Mouse (Mus musculus) ES-E14 (cell line): ENCODE measurements around the gene Kntc1.

Experiments used
- HCFC1 ChIP-seq: IDR thresholded peaks from 2 replicates; pipeline ENCODE4 v1.6.1; 2012; ENCODE audit warnings: low read length, inconsistent platforms, borderline replicate concordance; ENCODE audit not compliant: insufficient read depth
- ZNF384 ChIP-seq: IDR thresholded peaks from 2 replicates; pipeline ENCODE4 v1.6.1; 2012; ENCODE audit warnings: low read depth, low read length, inconsistent platforms

DNA sequence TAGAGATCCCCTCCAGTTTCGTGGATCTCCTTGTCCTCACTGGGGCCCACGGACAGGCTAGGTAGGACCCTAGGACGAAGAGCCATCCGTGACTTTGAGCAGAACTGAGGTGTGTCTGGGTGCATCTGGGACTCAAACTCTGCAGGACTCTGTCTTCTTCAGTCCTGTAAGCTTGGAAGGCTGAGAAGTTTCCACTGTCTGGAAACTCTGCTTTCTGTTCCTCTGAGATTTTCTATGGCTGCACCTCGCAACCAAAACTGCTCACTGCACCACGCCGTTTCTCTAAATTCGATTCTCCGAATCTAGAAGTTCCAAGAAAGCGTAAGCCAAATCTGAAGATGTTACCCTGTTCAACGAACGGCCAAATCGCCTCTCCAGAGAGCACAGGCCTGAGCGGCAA is 114.4 kb downstream of the Kntc1 start:
- TF ChIP-seq ZNF384 = no peak
- no peak for TF ChIP-seq HCFC1
